Mouse (Mus musculus) spleen, adult 18-20 months (tissue): ENCODE results near the gene Shld2.

ENCODE experiments used
- DNase-seq, 2 experiments: peaks; one replicate each; pipeline ENCODE4 v3.0.0; 2022; ENCODE audit warnings: mixed read lengths in 2 of 2

Shld2 gene

DNA sequence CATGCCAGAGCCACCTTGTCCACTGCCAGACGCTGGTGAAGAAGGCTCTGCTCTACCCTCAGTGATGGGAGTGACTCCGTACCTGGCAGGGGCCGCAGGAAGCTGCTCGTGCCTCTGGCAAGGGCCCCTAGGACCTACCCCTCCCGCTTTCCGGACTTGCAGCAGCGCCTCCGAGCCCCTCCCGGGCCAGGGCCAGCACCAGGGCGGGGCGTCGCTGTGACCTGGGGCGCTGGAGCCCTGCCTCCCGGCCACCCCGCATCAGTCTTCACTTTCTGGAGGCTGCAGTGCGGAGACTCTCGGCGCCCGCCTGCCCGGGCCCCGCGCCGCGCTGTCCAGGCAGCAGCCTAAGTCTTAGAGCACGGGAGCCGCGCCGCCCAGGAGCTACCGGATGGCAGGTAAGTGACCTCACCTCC lies 90.5 kb downstream of the Shld2 start:
- DNase-seq: no peak

DNA sequence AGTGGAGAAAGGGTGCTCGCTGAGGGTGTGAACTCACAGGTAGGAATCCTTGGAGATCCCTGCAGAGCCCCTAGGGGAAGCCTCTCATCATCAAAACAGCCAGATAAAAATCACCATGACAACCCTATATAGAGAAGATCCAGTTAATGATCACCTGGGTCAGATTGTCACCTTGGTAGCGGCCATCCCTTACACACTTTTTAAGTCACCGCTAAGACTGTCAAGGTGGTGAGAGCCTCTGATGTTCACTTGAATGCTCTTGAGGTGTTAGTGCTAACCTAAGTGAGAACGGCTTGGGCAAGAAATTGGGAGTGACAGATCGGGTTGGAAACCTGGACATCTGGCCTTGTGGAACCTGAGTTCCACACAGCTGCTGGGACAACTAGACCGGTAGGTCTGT lies 91.0 kb downstream of the Shld2 start, which contains the start of gene Syt15:
Gene Syt15 (plus strand): TSS at position 301 of the 400 bp plus-strand sequence.
- no peak for DNase-seq

DNA sequence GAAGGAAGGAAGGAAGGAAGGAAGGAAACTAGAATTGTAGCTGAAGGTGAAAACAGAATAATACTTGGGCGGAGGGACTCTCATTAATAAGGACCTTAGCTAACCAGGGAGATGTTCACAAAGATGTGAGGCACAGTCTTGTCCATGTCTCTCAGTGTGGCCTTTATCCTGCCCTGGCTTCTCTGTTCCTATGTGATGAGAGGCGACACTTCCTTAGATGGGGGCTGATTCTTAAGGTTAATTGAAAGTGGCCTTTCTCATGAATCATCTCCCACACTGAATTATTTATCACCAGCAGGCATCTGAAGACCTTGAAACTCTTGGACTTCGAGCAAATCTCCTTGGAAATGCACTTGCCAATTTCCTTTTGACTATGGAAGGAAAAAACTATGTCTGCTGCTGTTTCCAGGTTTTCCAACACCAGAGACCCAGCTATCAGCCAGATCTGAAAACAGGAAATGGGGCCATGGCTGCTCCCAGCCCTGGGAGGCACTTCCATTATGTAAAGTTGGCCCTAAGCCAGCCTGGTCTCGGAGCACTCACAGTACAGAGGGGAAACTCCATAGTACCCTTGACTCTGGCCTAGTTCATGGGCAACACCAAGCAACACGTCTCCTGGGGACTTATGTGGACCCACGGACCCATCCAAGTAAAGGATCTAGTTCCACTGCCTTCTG lies 94.7 kb downstream of the Shld2 start:
- no peak for DNase-seq

DNA sequence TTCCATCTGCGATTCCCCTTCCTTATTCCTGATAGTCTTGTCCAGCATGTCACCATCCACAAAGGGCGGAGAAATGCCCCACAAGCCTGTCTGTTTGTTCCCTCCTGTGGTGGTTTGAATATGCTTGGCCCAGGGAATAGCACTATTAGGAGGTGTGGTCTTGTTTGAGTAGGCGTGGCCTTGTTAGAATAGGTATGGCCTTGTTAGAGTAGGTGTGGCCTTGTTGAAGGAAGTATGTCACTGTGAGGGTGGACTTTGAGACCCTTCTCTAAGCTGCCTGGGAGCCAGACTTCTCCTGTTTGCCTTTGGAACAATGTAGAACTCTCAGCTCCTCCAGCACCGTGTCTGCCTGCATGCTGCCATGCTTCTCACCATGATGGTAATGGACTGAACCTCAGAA lies 100.4 kb downstream of the Shld2 start:
- no peak for DNase-seq

DNA sequence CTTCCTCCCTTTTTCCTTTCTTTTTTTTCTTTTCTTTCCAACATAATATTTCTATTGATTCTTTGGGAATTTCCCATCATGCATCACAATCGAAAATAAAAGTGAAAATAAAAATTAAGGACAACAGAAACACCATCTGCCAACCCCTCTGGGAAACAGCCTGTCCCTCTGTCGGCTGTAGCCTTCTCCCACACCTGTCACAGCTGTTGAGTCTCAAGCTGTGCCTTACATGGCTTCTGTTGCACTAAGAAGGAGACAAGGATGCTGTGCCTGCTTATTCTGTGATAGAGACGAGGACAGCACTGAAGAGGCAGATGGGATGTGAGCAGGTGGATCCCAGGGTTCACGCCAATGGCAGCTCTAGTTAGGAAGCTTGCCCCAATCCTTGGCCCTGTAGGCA lies 101.2 kb downstream of the Shld2 start:
- no peak for DNase-seq

DNA sequence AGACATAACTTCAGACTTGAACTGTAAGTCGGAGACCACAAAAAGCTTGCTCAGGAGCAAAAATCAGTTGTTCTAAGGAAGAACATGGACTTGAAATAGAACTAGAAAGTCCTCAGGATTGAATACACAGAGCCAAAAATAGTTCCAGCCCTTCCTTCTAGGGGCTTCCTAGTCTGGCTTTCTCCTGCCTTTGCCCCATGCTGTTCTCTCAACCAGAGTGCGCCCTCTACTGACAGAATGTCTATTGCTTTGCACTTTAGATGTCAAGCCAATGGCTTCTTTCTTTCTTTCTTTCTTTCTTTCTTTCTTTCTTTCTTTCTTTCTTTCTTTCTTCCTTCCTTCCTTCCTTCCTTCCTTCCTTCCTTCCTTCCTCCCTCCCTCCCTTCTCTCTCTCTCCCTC lies 101.6 kb downstream of the Shld2 start:
- peak in 1 of 2 experiments; percentile 8 for DNase-seq

DNA sequence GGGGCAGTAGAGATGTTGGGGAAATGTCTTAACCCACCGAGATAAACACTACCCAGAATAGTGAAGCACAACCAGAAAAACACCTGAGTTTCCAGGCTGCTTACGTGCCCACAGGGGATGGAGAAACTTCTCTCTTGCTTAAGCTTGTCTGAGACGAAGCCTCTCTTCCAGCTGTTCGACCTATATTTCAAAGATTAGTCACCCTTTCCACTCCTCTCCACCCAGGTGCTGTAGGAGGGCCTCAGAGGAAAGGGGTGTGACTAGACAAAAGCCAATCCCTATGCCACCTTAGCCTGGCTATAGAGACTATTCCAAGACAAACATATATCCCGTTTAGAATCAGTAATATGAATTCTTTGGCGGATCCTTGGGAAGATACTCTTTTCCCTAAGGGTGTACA lies 102.3 kb downstream of the Shld2 start:
- DNase-seq: no peak

DNA sequence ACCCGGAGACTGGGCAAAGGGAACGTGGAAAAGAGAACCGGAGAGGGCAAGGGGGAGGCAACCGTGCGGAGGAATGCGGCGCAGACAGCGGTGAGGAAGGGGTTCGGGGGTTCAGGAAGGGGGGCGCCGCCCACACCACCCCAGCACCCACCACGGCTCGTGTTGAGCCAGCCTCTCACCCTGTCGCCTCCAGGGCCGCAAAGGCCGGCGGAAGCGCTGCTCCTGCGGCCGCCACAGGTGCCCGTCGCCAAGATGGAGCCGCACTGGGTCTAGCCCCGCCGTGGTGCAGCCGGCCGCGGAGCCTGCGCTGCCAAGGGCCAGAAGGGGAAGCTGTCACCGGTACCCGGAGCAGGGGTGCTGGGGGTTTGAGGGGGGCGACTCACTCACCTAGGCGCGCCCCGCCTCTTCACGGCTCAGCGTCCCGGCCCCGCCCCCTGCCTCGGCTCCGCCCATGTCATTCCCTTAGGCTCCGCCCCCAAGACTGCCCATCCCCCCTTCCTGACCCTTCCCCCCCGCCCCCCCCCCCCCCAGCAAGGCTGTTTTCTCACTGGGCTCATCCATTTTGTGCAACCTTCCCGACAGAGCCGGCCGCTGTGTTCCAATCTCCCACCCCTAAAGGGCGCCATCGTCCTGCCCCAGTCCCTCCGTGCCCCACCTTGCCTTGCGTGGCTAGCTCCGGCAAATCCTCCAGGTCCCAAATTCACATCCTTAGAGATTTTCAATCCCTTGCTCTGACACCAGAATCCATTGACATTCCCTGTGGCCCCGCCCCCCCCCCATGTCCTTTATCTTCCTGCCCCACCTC lies 108.9 kb downstream of the Shld2 start, which contains the start of gene Gprin2:
Gene Gprin2 (minus strand): TSS at position 423 of the 805 bp plus-strand sequence.
- DNase-seq: peak in 1 of 2 experiments; percentile 7

DNA sequence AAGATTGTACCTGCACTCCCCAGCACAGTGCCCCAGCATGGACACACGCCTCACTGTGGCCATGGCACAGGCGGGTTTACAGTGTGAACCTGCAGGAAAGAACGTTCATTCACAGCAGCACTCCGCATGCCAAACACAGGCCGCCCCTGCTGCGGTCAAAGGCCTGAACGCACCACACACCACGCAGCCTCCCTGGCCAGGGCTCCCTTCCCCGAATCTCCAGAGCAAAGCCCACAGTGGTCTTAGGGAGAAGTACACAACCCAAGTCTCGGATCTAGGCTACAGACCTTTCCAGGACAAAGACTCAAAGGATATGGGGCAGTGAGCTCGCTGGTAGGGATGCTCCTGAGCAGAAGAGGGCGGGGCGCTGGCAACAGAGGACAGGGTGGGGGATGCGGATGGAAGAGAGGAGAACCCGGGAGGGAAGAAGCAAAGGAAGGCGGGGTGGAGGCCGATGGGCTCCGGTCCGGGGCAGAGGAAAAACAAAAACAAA lies 109.5 kb downstream of the Shld2 start:
- DNase-seq: peak in 1 of 2 experiments; percentile 3

DNA sequence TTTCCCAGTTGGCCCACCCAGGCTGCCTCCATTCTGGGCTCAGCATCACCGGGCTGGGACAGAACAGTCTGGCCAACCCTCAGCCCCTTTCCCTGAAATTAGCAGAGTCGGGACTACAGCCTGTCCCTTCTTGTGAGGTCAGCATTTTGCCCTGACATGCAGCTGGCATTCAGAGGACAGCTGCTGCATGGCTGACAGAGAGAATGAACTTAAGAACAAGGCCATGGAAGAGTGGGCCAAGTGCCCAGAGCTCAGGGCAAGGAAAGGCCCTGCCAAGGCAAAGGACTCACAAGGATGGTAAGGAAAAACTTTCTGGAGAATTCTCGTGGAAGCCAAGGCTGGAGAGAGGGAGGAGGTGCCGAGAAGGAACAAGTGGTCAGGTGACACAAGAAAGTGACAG lies 113.6 kb downstream of the Shld2 start:
- DNase-seq: no peak

DNA sequence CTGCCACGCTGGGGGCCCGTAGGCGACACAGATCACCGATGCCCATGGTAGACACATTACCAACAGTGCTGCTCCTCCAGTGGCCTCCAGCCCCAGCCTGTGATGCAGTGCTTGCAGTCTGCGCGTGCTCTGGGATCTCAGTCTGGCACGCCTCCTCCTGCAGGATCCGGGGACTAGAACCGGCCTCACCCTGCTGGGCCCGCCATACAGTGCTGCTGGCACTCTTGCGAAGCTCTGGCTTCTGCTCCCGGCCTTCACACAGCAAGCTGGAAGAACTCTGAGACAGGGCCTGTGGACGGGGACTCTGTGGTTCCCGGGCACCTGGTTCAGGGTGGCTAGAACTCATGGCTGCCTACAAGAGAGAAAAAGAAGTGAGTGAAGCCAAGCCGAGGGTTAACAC lies 114.8 kb downstream of the Shld2 start:
- no peak for DNase-seq

DNA sequence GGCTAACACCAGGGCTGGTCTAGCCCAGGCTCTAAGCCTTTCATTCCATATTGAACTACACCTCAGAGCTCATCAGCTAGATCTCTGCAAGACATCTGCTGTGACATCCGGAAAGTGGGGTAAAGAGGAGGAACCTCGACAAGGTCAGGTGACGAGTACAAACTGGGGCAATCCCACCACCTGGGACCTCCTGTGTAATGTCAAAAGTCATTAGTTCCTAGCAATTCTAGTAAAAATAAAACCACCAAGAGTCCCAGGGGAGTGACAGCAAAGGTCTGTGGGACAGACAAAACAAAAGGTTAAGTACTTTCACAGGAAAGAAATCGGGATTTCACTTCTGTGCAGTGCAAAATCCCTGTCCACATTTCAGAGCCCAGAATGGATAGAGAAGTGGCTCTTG lies 116.4 kb downstream of the Shld2 start:
- DNase-seq: no peak

DNA sequence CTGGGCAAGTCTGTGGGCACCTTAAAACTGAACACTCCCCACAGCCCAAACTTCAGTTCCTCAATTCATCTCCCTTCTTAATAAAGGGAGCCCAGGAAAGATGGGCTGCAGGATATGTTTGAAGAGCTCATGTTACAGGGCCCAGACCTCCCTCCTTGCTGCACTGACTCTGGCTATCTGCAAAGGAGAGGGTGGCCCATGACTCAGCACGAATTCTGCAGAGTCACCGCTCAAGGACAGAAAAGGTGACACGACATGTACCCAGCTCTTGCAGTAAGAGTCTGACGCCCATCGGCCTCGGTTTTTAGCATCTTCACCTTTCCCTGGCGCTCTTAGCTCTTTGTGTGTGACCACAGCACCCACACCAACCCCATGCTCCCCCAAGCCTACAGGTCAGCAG lies 119.9 kb downstream of the Shld2 start:
- DNase-seq: no peak

DNA sequence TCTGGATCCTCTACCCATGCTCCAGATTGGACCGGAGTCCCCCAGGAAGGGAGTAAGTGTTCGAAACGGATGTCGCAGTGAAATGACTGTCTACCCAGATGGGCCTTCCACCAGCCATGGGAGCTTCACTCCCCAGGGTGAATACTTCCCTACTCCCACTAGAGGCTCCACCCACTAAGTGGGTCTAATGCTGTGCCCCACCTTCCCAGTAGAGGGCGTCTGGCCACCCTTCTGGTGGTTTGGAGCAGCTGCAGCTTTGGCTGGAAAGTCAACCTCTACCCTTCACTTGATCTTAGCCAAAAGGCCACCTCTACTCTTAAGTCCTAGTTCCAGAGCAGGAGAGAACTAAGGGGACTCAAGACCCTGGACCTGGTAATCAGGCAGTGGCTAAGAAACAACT lies 121.7 kb downstream of the Shld2 start:
- peak in 1 of 2 experiments; percentile 27 for DNase-seq
